Mouse (Mus musculus) adrenal gland, postnatal 0 days (tissue): Measurements from ENCODE around the gene Ncbp2. TPM values are rescaled to one million over a fixed set of nuclear protein-coding genes. Genes with fewer than 3 reads are reported as not detected.

ENCODE experiments used
- microRNA-seq: library from miRNA; unstranded; fragments of <30 nt; microRNA quantifications from one replicate; pipeline ENCODE4, GENCODE M21; 2016; ENCODE audit warnings: borderline replicate concordance; ENCODE audit not compliant: insufficient number of aligned reads
- polyA plus RNA-seq: library from polyadenylated mRNA; unstranded; fragments of >200 nt; fragmentation: Nextera tagmentation; extraction: Ambion mirVana; gene quantifications from 2 replicates; pipeline ENCODE4 v1.2.1, GENCODE M21; 2015

The Ncbp2 gene
- 66.3 and 74.1 TPM in 2 replicates for polyA plus RNA-seq

GRCm38 (mm10) chr16:31948345-31948774 is at the start of gene Ncbp2, which contains the start of gene 0610012G03Rik:
Gene Ncbp2, plus strand, starts transcription at chr16:31948513.
Gene 0610012G03Rik, minus strand, starts transcription at chr16:31948494.

GRCm38 (mm10) chr16:31933751-31934549 is 14.4 kb upstream of the Ncbp2 start, which contains the start of gene Pigz:
Gene Pigz, plus strand, starts transcription at chr16:31933851.

GRCm38 (mm10) chr16:32002509-32003477 is 54.5 kb downstream of the Ncbp2 start, which contains the start of gene Senp5:
Gene Senp5, minus strand, starts transcription at chr16:32003287.

Small RNAs within 50 kb of the gene (microRNA-seq; reads per million reads assigned to microRNA genes)
- gene Gm26269: not detected

Other genes with a start within 250 kb of the Ncbp2 start
- 0.11 and 1.4 TPM in 2 replicates for gene Meltf, start 69.7 kb upstream of the Ncbp2 start, polyA plus RNA-seq
- gene Pigz, start 14.7 kb upstream of the Ncbp2 start, polyA plus RNA-seq: 0.58 and 0.68 TPM in 2 replicates
- gene 0610012G03Rik, start within 50 bp of the Ncbp2 start, polyA plus RNA-seq: 101 and 102 TPM in 2 replicates
- 5.7 and 7.3 TPM in 2 replicates for gene Senp5, start 54.8 kb downstream of the Ncbp2 start, polyA plus RNA-seq
- gene Pak2, start 130.8 kb downstream of the Ncbp2 start, polyA plus RNA-seq: 17.1 and 22.1 TPM in 2 replicates
- 88.6 and 126 TPM in 2 replicates for gene Pigx, start 151.2 kb downstream of the Ncbp2 start, polyA plus RNA-seq
- 23.5 and 34.4 TPM in 2 replicates for gene Cep19, start 151.3 kb downstream of the Ncbp2 start, polyA plus RNA-seq
- gene Nrros, start 217.1 kb downstream of the Ncbp2 start, polyA plus RNA-seq: 10.7 and 17.3 TPM in 2 replicates
- gene Bex6, start 231.3 kb downstream of the Ncbp2 start, polyA plus RNA-seq: not detected in 2 replicates